Mouse (Mus musculus) testis, adult 2 months (tissue): ENCODE data around the gene Spats1.

Experiments used
- CTCF ChIP-seq: fragments of 200-500 bp; IDR thresholded peaks from 2 replicates; pipeline ENCODE4 v1.5.1; 2012; ENCODE audit warnings: low read depth, mild to moderate bottlenecking, inconsistent platforms, low read length, moderate library complexity; ENCODE audit not compliant: control insufficient read depth, insufficient read depth, insufficient replicate concordance
- POLR2A ChIP-seq: fragments of 200-500 bp; IDR thresholded peaks from 2 replicates; pipeline ENCODE4 v1.6.1; 2012; ENCODE audit warnings: low read depth, mild to moderate bottlenecking, inconsistent platforms, low read length, moderate library complexity; ENCODE audit not compliant: control insufficient read depth

- TF ChIP-seq CTCF (no peak), POLR2A (no peak)
Observed at GRCm38 (mm10) chr17:45403207-45403606, 72.0 kb downstream of the Spats1 start.
